Mouse (Mus musculus) embryo, embryonic 10.5 days (tissue): ENCODE results near the gene A730071L15Rik.

Experiments used
- DNase-seq: peaks from one replicate; pipeline ENCODE4 v3.0.0-alpha.2; 2015; ENCODE audit warnings: low spot score

The A730071L15Rik gene

GRCm38 (mm10) chr11:6199410-6200086 lies at the start of gene A730071L15Rik:
Gene A730071L15Rik, plus strand, starts transcription at chr11:6200029.
- peak; percentile 22 for DNase-seq

- no peak for DNase-seq
These were observed 47.0 kb upstream of the A730071L15Rik start for GRCm38 (mm10) chr11:6152864-6153263.

- DNase-seq, result no peak
These were observed 45.6 kb upstream of the A730071L15Rik start for GRCm38 (mm10) chr11:6154211-6154701.

- no peak for DNase-seq
These were observed 43.2 kb upstream of the A730071L15Rik start for GRCm38 (mm10) chr11:6156651-6157050.

GRCm38 (mm10) chr11:6157119-6157518 lies 42.7 kb upstream of the A730071L15Rik start:
- DNase-seq, result no peak

GRCm38 (mm10) chr11:6158515-6158914 lies 41.3 kb upstream of the A730071L15Rik start:
- DNase-seq, result no peak

- no peak for DNase-seq
These were observed 40.0 kb upstream of the A730071L15Rik start for GRCm38 (mm10) chr11:6159704-6160275.

GRCm38 (mm10) chr11:6160663-6161271 lies 39.1 kb upstream of the A730071L15Rik start:
- no peak for DNase-seq

- DNase-seq, result no peak
These were observed 38.3 kb upstream of the A730071L15Rik start for GRCm38 (mm10) chr11:6161549-6161948.

GRCm38 (mm10) chr11:6163062-6163461 lies 36.8 kb upstream of the A730071L15Rik start:
- DNase-seq, result no peak

- no peak for DNase-seq
These were observed 36.1 kb upstream of the A730071L15Rik start for GRCm38 (mm10) chr11:6163706-6164105.

GRCm38 (mm10) chr11:6164781-6165180 lies 35.0 kb upstream of the A730071L15Rik start:
- no peak for DNase-seq

- DNase-seq, result no peak
These were observed 34.3 kb upstream of the A730071L15Rik start for GRCm38 (mm10) chr11:6165391-6166081.

GRCm38 (mm10) chr11:6166351-6166750 lies 33.5 kb upstream of the A730071L15Rik start:
- no peak for DNase-seq

- DNase-seq, result no peak
These were observed 30.7 kb upstream of the A730071L15Rik start for GRCm38 (mm10) chr11:6169041-6169663.

GRCm38 (mm10) chr11:6174719-6175118 lies 25.1 kb upstream of the A730071L15Rik start:
- no peak for DNase-seq

GRCm38 (mm10) chr11:6175506-6175905 lies 24.3 kb upstream of the A730071L15Rik start:
- DNase-seq, result no peak

GRCm38 (mm10) chr11:6177781-6178420 lies 21.9 kb upstream of the A730071L15Rik start:
- DNase-seq, result no peak

- DNase-seq, result peak; percentile 33
These were observed 21.1 kb upstream of the A730071L15Rik start for GRCm38 (mm10) chr11:6178673-6179166.

GRCm38 (mm10) chr11:6179194-6179593 lies 20.6 kb upstream of the A730071L15Rik start:
- DNase-seq, result no peak

GRCm38 (mm10) chr11:6180811-6181399 lies 18.9 kb upstream of the A730071L15Rik start:
- DNase-seq, result no peak
